Mouse (Mus musculus) CH12.LX (cell line): ENCODE measurements around the gene Tmem218. TPM values are rescaled to one million over a fixed set of nuclear protein-coding genes. Genes with fewer than 3 reads are reported as not detected.

Experiments used
- DNase-seq: peaks from one replicate; pipeline ENCODE4 v3.0.0-alpha.2; 2013; ENCODE audit errors: extremely low read depth
- H3K27ac ChIP-seq: 2 replicates; pipeline ENCODE4 v1.5.1; 2012; ENCODE audit warnings: low read depth, mild to moderate bottlenecking, control low read depth, moderate library complexity; ENCODE audit not compliant: insufficient read depth
- H3K27me3 ChIP-seq: replicated peaks from 2 replicates; pipeline ENCODE3; 2012; ENCODE audit warnings: inconsistent platforms
- H3K36me3 ChIP-seq, 2 experiments: replicated peaks in 1 of 2; 2 replicates each; pipeline versions ENCODE3 to v1.6.1; 2012; ENCODE audit warnings: inconsistent platforms in 1 of 2, low read length in 1 of 2, mild to moderate bottlenecking in 1 of 2, mixed read lengths in 1 of 2, moderate library complexity in 1 of 2; ENCODE audit not compliant: control insufficient read depth in 1 of 2, insufficient read depth in 1 of 2
- H3K4me1 ChIP-seq, 2 experiments: 2 replicates each; pipeline ENCODE4 v1.6.1; 2012; ENCODE audit warnings: inconsistent platforms in 1 of 2, moderate library complexity in 1 of 2; ENCODE audit not compliant: insufficient read depth in 2 of 2, control insufficient read depth in 1 of 2
- H3K4me2 ChIP-seq: 2 replicates; pipeline ENCODE4 v1.6.1; 2012; ENCODE audit warnings: low read depth, mild to moderate bottlenecking, control low read depth; ENCODE audit not compliant: poor library complexity, insufficient read depth, severe bottlenecking
- H3K4me3 ChIP-seq, 3 experiments: fragments of 150-350 bp in 1 of 3; sonication (generic) in 1 of 3; replicated peaks in 1 of 3; 2 replicates each; pipeline versions ENCODE3 to v1.5.1; 2011 to 2012; ENCODE audit warnings: low read depth in 2 of 3, low read length in 2 of 3, mild to moderate bottlenecking in 2 of 3, moderate library complexity in 2 of 3, control low read depth in 1 of 3, improper control_type of control experiment in 1 of 3, inconsistent platforms in 1 of 3, mixed read lengths in 1 of 3; ENCODE audit not compliant: poor library complexity in 1 of 3
- H3K79me2 ChIP-seq: replicated peaks from 2 replicates; pipeline ENCODE4 v1.6.1; 2012; ENCODE audit warnings: mild to moderate bottlenecking, moderate library complexity; ENCODE audit not compliant: control insufficient read depth, poor library complexity, insufficient read depth, severe bottlenecking; ENCODE audit errors: extremely low read depth
- H3K9ac ChIP-seq: 2 replicates; pipeline ENCODE4 v1.6.1; 2012; ENCODE audit warnings: low read depth, mild to moderate bottlenecking, control low read depth, moderate library complexity; ENCODE audit not compliant: insufficient read depth
- H3K9me3 ChIP-seq: replicated peaks from 2 replicates; pipeline ENCODE3; 2012; ENCODE audit warnings: low read length, inconsistent platforms, mixed read lengths
- BHLHE40 ChIP-seq: IDR thresholded peaks from 2 replicates; pipeline ENCODE4 v1.6.1; 2011; ENCODE audit warnings: mild to moderate bottlenecking, low read depth, low read length, improper control_type of control experiment
- CTCF ChIP-seq, 2 experiments: IDR thresholded peaks in 1 of 2; conservative IDR thresholded peaks in 1 of 2; 2 replicates each; pipeline ENCODE4 v1.5.1; 2011 to 2012; ENCODE audit warnings: low read depth in 2 of 2, low read length in 2 of 2, improper control_type of control experiment in 1 of 2, inconsistent platforms in 1 of 2, mild to moderate bottlenecking in 1 of 2, moderate library complexity in 1 of 2
- ELF1 ChIP-seq: IDR thresholded peaks from 2 replicates; pipeline ENCODE4 v1.6.1; 2014; ENCODE audit warnings: low read depth, mild to moderate bottlenecking, inconsistent platforms, low read length, improper control_type of control experiment
- EP300 ChIP-seq: IDR thresholded peaks from 2 replicates; pipeline ENCODE4 v1.6.1; 2011; ENCODE audit warnings: low read length, improper control_type of control experiment
- GABPA ChIP-seq: IDR thresholded peaks from 2 replicates; pipeline ENCODE4 v1.6.1; 2012; ENCODE audit warnings: low read depth, low read length, improper control_type of control experiment, inconsistent platforms; ENCODE audit not compliant: insufficient replicate concordance
- HCFC1 ChIP-seq: IDR thresholded peaks from 2 replicates; pipeline ENCODE4 v1.6.1; 2012; ENCODE audit warnings: low read depth, mild to moderate bottlenecking, inconsistent platforms, low read length, improper control_type of control experiment
- IRF4 ChIP-seq: IDR thresholded peaks from 2 replicates; pipeline ENCODE4 v1.6.1; 2014; ENCODE audit warnings: low read depth, mild to moderate bottlenecking, inconsistent platforms, low read length, improper control_type of control experiment
- JUND ChIP-seq: conservative IDR thresholded peaks from 2 replicates; pipeline ENCODE4 v1.6.1; 2011; ENCODE audit warnings: low read depth, low read length, improper control_type of control experiment
- KAT2A ChIP-seq: IDR thresholded peaks from 2 replicates; pipeline ENCODE4 v1.6.1; 2012; ENCODE audit warnings: low read length, improper control_type of control experiment, inconsistent platforms; ENCODE audit not compliant: insufficient replicate concordance
- MAX ChIP-seq: IDR thresholded peaks from 2 replicates; pipeline ENCODE4 v1.6.1; 2011; ENCODE audit warnings: low read length, improper control_type of control experiment
- MAZ ChIP-seq: IDR thresholded peaks from 2 replicates; pipeline ENCODE4 v1.6.1; 2012; ENCODE audit warnings: low read depth, mild to moderate bottlenecking, inconsistent platforms, low read length, improper control_type of control experiment, moderate library complexity
- MYC ChIP-seq: IDR thresholded peaks from 2 replicates; pipeline ENCODE4 v1.6.1; 2011; ENCODE audit warnings: low read depth, mild to moderate bottlenecking, improper control_type of control experiment, low read length
- NELFE ChIP-seq: IDR thresholded peaks from 2 replicates; pipeline ENCODE4 v1.6.1; 2011; ENCODE audit warnings: low read depth, low read length, improper control_type of control experiment
- POLR2AphosphoS2 ChIP-seq: IDR thresholded peaks from 2 replicates; pipeline ENCODE4 v1.6.1; 2011; ENCODE audit warnings: low read depth, low read length, improper control_type of control experiment
- RCOR1 ChIP-seq: conservative IDR thresholded peaks from 2 replicates; pipeline ENCODE4 v1.6.1; 2012; ENCODE audit warnings: low read depth, mild to moderate bottlenecking, inconsistent platforms, low read length, improper control_type of control experiment
- SMC3 ChIP-seq: IDR thresholded peaks from 2 replicates; pipeline ENCODE4 v1.6.1; 2011; ENCODE audit warnings: low read depth, low read length, improper control_type of control experiment
- TBP ChIP-seq: conservative IDR thresholded peaks from 2 replicates; pipeline ENCODE4 v1.6.1; 2011; ENCODE audit warnings: low read depth, low read length, improper control_type of control experiment
- UBTF ChIP-seq: IDR thresholded peaks from 2 replicates; pipeline ENCODE4 v1.6.1; 2012; ENCODE audit warnings: low read depth, mild to moderate bottlenecking, inconsistent platforms, low read length, improper control_type of control experiment, moderate library complexity
- ZC3H11A ChIP-seq: IDR thresholded peaks from 2 replicates; pipeline ENCODE4 v1.6.1; 2012; ENCODE audit warnings: low read depth, mild to moderate bottlenecking, inconsistent platforms, low read length, improper control_type of control experiment
- ZKSCAN1 ChIP-seq: IDR thresholded peaks from 2 replicates; pipeline ENCODE4 v1.6.1; 2012; ENCODE audit warnings: low read depth, inconsistent platforms, low read length, improper control_type of control experiment, borderline replicate concordance
- ZMIZ1 ChIP-seq: IDR thresholded peaks from 2 replicates; pipeline ENCODE4 v1.6.1; 2012; ENCODE audit warnings: low read depth, mild to moderate bottlenecking, inconsistent platforms, low read length, improper control_type of control experiment
- ZNF384 ChIP-seq: IDR thresholded peaks from 2 replicates; pipeline ENCODE4 v1.6.1; 2012; ENCODE audit warnings: low read depth, low read length, improper control_type of control experiment, inconsistent platforms
- dilution Hi-C: fragments of 300-500 bp; cut with MboI; formaldehyde crosslinking; loops from 2 replicates; pipeline ENCODE4 v1.14.3; 2020; ENCODE audit warnings: low sequenced_read_pairs; ENCODE audit not compliant: extremely low pct_unique_long_range_greater_than_20kb, extremely low pct_ligation_motif_present
- in situ Hi-C: fragments of 300-500 bp; cut with MboI; formaldehyde crosslinking; loops from 3 replicates; pipeline ENCODE4 v1.14.3; 2019; ENCODE audit warnings: low sequenced_read_pairs, low pct_ligation_motif_present, low pct_unique_long_range_greater_than_20kb, mixed read lengths
- polyA plus RNA-seq: library from polyadenylated mRNA; unstranded; fragments of >175 nt; gene quantifications from 2 replicates; pipeline ENCODE4 v1.2.1, GENCODE M21; 2012; ENCODE audit warnings: low read depth; ENCODE audit not compliant: insufficient read length
- total RNA-seq, 2 experiments: library from RNA; depleted of rRNA; stranded (reverse); fragments of 300-350 nt in 1 of 2; fragments of >200 nt in 1 of 2; gene quantifications; 2 replicates each; pipeline ENCODE4 v1.2.3; 2012 to 2014

Gene Tmem218
- total and polyA plus RNA-seq, 3 experiments, result 2.7 to 3.1 (median 3.0) TPM

DNA sequence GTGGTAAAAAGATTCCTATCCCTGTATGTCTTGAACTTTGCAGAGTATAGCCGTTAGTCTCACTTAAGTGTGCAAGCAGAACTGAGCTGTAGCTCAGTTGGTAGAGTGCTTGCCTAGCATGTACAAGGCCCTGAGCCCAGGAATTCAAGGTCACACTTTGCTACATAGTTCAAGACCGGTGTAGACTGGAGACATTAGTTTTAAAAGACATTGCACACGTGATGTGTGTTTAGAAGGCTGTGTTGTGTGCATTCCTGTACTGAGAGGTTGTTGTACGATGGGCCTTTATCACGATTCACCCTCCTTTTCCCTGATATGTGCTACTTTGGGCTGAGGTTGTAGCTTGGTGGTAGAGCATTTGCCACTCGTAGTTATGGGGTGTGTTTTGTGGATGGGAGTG lies 42.6 kb downstream of the Tmem218 start:
- no peak overlapping the region for H3K9ac ChIP-seq
- H3K36me3 ChIP-seq, result peaks cover 0 to 30% of the 10 kb centered on the region in 2 experiments
- dilution Hi-C loops (no loop called here), in situ Hi-C loops (no loop called here)
- DNase-seq, result no peak
- H3K27me3 ChIP-seq, result no peaks in the 10 kb centered on the region
- no peaks in the 10 kb centered on the region; the same call in 1 of the 2 replicates for H3K79me2 ChIP-seq
- H3K9me3 ChIP-seq, result no peaks in the 10 kb centered on the region
- no peak overlapping the region for H3K4me2 ChIP-seq
- H3K27ac ChIP-seq, result no peak overlapping the region
- no peak overlapping the region for H3K4me3 ChIP-seq
- H3K4me1 ChIP-seq, result peaks cover 8 to 63% of the 10 kb centered on the region in 2 experiments
- no peak for TF ChIP-seq CTCF (conservative IDR thresholded peaks at IDR 0.05 in 1 of 2, IDR thresholded peaks at IDR 0.05 in 1 of 2; ENCODE audit: low read depth in 2 of 2, low read length in 2 of 2)
- TF ChIP-seq, all 38 proteins: peak for 0

DNA sequence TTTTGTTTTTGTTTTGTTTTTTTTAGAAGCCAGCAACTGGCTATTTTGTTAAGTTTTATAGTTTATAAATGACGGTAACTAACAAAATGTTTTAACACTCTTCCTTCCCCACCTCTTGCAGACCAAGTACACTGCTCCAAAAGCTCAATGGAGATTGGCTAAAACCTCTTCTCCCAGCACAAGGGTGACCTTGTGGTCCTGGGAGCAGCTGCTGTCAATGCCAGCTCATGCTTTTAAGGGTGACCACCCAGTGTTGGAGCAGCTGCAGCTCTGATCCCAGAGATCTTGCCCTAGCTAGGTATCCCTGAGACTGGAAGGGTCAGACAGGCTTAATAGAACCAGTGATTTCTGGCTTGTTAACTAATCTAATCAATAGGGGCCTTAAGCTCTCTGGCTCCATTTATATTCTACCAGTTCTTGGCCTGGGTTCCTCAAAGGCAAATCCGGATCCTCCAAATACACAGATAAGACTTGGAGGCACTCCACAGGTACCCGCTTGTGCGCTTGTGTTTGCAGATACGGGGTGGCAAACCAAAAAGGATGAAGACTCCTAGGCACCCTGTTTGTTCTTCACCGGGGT lies 46.6 kb downstream of the Tmem218 start:
- no peaks in the 10 kb centered on the region for H3K9me3 ChIP-seq
- no peak overlapping the region for H3K27ac ChIP-seq
- H3K36me3 ChIP-seq, result peaks cover 0 to 19% of the 10 kb centered on the region in 2 experiments
- in situ Hi-C loops, result no loop called here
- H3K27me3 ChIP-seq, result no peaks in the 10 kb centered on the region
- TF ChIP-seq SMC3 (no peak), CTCF (conservative IDR thresholded peaks at IDR 0.05 in 1 of 2, IDR thresholded peaks at IDR 0.05 in 1 of 2; ENCODE audit: low read depth in 2 of 2, low read length in 2 of 2) (no peak), ZKSCAN1 (no peak)
- dilution Hi-C loops, result no loop called here
- no peaks in the 10 kb centered on the region; the same call in 1 of the 2 replicates for H3K79me2 ChIP-seq
- peaks cover 2 to 37% of the 10 kb centered on the region in 2 experiments; a peak in 3 of 4 replicates for H3K4me1 ChIP-seq
- peak overlapping the region; percentile 41; the same call in 1 of the 2 replicates for H3K9ac ChIP-seq
- DNase-seq, result no peak
- peak overlapping the region; percentile 90 for H3K4me2 ChIP-seq
- peak overlapping the region; percentile 60 to 83 (median 64) for H3K4me3 ChIP-seq

DNA sequence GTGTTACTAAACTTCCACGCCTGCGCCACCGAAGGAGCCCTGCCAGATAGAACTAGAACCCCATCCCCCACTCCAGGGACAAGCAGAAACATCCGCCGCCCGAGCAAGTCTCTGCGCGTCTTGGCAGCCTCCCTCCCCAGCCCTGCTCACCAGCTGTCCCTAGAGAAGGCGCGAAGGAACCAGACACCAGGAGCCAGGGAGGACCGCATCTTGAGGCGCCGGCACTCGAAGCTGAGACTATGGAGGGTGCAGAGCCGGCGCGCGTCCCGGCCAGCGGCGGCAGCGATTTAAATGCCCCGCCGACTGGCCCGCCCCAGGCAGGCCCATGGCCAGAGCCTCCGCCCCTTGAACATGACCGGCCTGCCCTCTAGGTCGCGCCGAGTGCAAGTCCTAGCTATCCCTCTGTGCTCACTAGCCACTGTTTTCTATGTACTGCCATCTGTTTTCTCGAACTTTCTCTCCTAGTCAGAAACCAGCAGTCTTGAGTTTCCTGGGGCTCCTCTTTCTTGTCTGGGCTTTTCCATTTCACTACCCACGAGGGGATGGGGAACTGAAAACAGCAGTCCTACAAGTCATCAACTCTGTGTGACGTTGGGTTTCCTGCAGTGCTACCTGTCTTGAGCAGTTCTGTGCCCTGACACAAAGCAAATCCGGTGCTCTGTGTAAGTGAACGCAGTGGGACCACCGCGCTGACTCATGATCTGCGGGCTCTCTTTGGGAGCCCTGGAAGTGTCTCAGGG lies 47.3 kb downstream of the Tmem218 start, which contains the start of gene Slc37a2:
Slc37a2 (minus strand) TSS at position 590 of the 740 bp plus-strand sequence.
- H3K36me3 ChIP-seq, result peaks cover 0 to 12% of the 10 kb centered on the region in 2 experiments
- H3K27ac ChIP-seq, result peak within 1 kb of the TSS; percentile 67
- peak within 1 kb of the TSS; percentile 41 for H3K9ac ChIP-seq
- peak; percentile 84 for DNase-seq
- no peaks in the 10 kb centered on the region; the same call in 1 of the 2 replicates for H3K79me2 ChIP-seq
- in situ Hi-C loops (no loop called here), dilution Hi-C loops (no loop called here)
- peak within 1 kb of the TSS; percentile 90 for H3K4me2 ChIP-seq
- no peaks in the 10 kb centered on the region for H3K27me3 ChIP-seq
- H3K4me3 ChIP-seq, result peak within 1 kb of the TSS; percentile 60 to 83 (median 64)
- no peaks in the 10 kb centered on the region for H3K9me3 ChIP-seq
- H3K4me1 ChIP-seq, result peaks cover 2 to 30% of the 10 kb centered on the region in 2 experiments; a peak in 3 of 4 replicates
- peak; percentile 16; the same call in 1 of the 2 replicates for TF ChIP-seq HCFC1
- no peak for TF ChIP-seq ZMIZ1
- peak; percentile 99 for TF ChIP-seq UBTF
- no peak for TF ChIP-seq ZKSCAN1
- peak; percentile 79 for TF ChIP-seq EP300
- TF ChIP-seq MYC, result no peak; the same call in 1 of the 2 replicates
- no peak for TF ChIP-seq POLR2AphosphoS2
- peak; percentile 78; the same call in 1 of the 2 replicates for TF ChIP-seq MAX
- peak; percentile 89 for TF ChIP-seq TBP
- no peak for TF ChIP-seq GABPA
- TF ChIP-seq BHLHE40, result peak; percentile 23; the same call in 1 of the 2 replicates
- no peak for TF ChIP-seq ELF1
- TF ChIP-seq NELFE, result no peak
- no peak for TF ChIP-seq KAT2A
- no peak for TF ChIP-seq ZC3H11A
- TF ChIP-seq ZNF384, result no peak
- TF ChIP-seq MAZ, result 0 out of 2 replicates have a peak, but pooled peaks have one; percentile 15
- TF ChIP-seq JUND, result no peak
- TF ChIP-seq RCOR1, result no peak
- TF ChIP-seq IRF4, result peak; percentile 85
